Mouse (Mus musculus): ENCODE data around the gene Zfp282.

DNA sequence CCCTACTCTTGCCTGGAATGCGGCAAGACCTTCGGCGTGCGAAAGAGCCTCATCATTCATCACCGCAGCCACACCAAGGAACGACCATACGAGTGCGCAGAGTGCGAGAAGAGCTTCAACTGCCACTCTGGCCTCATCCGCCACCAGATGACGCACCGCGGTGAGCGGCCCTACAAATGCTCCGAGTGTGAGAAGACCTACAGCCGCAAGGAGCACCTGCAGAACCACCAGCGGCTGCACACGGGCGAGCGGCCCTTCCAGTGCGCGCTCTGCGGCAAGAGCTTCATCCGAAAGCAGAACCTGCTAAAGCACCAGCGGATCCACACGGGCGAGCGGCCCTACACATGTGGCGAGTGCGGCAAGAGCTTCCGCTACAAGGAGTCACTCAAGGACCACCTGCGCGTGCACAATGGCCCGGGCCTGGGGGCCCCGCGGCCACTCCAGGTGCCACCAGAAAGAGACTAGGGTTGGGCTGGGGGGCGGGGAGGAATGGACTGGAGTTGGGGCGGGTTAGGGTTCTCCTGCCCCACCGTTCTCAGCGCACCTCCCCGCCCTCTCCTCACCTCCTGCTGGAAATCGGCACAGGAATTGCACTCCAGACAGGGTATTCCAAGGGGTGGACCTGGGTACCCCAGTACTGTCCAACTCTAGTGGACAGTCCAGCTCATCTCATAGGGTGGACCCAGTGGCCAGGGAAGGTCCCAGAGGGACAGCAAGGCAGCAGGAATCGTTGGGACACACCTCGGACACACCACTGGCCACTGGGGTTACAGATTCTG is 28.1 kb downstream of the Zfp282 start:
- TF ChIP-seq EP300 (optimal IDR thresholded peaks at IDR 0.05) (no peak), CTCF (IDR thresholded peaks at IDR 0.05; ENCODE audit: low read depth) (no peak)

Data from stomach, postnatal 0 days (tissue).